Mouse (Mus musculus): ENCODE measurements at regions not wholly inside any gene's neighbourhood (a gene's known extent, or its start where the extent isn't known, plus 50 kb on each side); places are given as distances from the start of the nearest gene placed in this dataset.

DNA sequence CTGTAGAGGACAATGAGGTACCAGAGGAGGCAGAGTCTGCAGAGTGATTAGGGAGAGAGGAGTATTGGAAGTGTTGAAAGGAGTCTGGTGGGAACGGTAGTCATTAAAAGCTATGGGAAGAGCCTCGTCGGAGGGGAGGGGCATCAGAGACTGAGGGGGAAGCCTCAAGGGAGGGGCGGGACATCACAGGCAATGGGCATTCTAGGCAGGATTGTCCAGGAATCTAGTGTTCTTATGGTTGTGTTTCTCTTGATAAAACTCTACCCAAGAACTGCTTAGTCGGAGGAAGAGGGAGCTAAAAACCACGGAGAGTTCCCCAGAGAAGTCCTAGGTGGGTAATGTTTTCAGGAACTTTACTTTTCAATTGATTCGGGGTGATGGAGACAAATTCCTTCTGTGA is 90.2 kb downstream of the Sec23ip start:
- no peak for DNase-seq (ENCODE audit: extremely low spot score in 1 of 2, low spot score in 1 of 2)

DNA sequence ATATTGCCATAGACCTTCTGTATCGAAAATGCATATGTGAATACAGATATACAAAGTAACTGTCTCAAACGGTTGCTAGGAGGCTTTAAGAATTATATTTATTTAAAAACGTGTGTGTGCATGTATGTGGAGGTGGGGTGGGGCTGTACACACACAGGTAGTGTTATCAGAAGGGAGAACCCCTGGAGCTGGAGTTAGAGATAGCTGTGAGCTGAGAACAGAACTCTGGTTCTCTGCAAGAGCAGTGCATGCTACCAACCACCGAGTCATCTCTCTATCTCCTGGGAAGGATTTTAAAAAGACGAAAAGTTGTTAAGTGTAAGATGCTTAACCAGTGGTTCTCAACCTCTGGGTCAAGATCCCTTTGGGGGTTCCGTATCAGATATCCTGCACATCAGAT is 91.7 kb downstream of the Sec23ip start:
- no peak for DNase-seq (ENCODE audit: extremely low spot score in 1 of 2, low spot score in 1 of 2)

DNA sequence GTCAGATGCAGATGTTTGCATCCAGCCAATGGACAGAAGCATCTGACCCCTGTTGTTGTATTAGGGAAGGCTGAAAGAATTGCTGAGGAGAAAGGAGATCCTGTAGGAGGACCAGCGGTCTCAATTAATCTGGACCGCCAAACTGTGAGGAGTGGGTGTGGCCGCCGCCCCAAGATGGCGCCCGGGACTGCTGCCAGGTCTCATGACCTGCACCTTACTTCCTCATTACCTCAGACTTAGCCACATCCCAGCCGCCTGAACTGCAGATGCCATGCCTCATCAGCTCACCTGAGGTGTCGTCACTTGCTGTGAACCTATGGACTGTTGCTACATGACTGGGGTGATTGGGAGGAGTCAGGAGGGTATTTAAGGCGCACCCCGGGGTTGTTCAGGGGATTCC is 97.8 kb downstream of the Sec23ip start:
- DNase-seq (ENCODE audit: extremely low spot score in 1 of 2, low spot score in 1 of 2), result no peak

DNA sequence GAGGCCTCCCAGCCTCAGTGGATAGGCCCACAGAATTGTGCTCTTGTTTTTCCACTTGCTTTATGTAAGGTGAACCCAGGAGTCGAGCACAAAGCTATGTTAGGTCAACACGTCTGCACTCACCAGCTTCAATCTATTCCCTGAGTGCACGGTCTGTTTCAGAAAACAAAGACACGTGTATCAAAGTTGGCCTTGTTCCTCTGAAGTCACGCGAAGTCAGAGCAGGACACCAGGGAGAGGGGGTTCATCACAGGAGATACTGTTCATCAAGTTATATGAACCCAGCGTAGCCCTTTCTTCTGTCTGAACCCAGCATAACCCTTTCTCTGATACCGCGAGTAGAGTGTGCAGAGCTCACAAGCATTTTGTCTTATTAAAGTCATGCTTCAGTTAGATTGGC is 98.8 kb downstream of the Sec23ip start:
- no peak for DNase-seq (ENCODE audit: extremely low spot score in 1 of 2, low spot score in 1 of 2)

DNA sequence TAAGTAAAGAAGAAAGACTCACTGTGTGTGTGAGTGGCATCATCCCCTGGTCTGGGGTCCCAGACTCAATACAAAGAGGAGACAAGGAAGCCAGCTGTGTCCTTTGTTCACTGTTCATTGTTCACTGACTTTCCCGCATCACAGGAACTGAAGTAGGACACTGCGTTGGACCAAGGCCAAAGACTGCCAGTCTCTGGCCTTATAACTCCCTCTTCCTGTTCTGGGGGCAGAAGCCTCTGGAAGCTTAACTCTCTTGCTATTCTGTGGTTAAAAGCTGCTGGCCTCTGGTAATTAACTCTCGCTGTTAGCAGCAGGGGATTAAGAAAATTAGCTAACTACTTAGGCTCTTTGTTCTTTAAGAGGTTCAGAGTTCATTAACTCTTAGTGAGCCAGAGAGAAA is 104.5 kb downstream of the Sec23ip start:
- DNase-seq (ENCODE audit: extremely low spot score in 1 of 2, low spot score in 1 of 2), result no peak

DNA sequence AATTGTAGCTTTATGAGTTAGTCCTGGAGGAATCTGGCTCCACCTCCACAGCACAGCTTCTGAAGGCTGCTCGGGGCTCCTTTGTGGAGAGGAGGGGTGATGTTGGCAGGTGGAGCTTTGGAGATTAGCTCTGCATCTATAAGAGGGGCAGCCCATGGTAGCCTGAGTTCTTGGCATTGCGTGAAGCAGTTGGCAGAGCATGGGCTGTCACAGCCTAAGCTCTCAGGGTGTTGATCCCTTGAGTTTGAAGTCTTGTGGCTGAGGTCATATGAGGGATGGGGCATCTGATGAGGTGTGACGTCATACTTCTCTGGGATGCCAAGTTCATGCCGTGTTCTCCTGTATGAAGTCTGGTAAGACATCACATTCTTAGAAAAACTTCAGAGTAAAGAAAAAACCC is 109.5 kb downstream of the Sec23ip start:
- DNase-seq (ENCODE audit: extremely low spot score in 1 of 2, low spot score in 1 of 2), result no peak

DNA sequence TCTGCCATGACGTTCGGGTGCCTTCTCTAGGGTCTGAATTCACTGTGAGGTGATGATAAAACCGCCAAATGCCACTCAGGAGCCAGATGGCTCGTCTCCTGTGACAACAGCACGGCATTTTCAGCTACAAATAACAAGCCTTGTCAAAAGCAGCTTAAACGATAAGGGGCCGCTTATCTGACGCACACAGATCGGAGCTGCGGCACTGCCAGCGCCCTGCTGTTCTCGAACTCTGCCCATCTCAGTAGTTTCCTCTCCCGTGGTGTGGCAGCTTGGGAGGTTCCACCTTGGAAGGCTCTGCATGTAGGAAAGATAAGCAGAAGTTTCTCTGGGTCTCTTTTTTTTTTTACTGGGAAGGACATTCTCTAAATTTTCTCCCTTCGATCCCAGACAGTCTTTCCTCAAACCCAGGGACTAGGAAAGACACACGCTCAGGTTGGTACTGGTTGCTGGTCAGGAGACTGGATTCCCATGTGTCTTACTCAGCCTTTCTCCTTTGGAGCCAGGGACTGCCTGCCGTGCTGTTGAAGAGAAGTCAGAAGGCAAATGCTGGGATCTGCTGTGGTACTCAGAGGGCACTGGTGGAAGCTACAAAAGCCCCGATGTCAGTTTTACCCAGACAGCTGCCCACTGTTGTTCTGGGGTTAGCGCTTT is 110.1 kb downstream of the Sec23ip start:
- no peak for DNase-seq (ENCODE audit: extremely low spot score in 1 of 2, low spot score in 1 of 2)

DNA sequence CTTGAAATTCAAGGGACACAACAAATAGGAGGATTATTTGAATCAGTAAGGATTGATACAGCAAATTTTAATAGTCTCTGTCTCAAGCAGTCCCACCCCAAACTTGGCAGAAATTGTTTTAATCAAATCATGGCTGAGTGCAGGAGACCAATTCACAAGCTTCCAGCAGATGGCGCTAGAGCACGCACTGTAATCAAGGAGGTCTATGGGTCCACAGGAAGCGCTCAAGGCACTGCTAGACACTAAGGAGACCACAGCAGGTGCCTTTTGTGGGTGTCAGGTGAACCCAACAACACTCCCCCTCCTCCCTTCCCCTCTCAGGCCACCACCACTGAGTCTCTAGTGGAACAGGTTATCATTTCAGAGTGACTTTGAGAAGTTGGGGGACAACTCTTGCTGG is 115.4 kb downstream of the Sec23ip start:
- DNase-seq (ENCODE audit: extremely low spot score in 1 of 2, low spot score in 1 of 2), result peak; percentile 14 to 85

DNA sequence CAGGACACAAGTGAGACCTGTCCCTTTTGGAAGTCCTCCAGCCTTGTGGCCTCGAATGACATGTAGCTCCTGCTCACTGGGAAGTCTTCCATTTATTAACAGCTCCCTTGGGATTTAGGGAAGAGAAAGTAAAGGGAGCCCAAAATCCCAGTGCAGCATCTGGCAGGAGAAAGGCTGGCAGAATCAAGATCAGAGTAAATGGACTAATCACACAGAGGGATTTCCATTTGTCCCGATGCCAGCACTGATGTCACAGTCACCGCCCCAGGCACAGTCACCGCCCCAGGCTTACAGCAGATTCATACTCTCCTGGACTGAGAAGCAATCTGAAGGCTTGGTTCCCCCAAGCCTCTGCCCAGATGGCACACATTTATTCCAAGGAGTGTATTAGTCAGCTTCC is 116.0 kb downstream of the Sec23ip start:
- peak in 1 of 2 experiments; percentile 10 for DNase-seq (ENCODE audit: extremely low spot score in 1 of 2, low spot score in 1 of 2)

DNA sequence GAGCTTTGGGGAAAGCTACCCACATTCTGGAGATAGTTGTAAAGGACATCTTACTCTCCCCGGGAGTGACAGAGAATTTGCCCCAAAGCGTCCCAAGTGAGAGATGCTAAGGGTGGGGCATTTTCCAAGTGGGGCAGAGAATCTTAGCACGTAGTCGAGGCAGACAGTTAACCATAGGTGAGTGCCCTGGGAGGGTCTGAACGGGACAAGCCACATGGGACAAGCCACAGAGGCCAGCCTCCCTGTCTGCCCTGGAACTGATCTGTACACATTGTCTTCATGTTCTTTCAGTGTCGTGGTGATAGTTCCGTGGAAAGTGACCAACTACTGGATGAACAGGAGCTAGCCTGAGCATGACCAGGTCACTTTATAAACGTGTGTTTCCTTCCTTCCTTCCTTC is 116.6 kb downstream of the Sec23ip start:
- DNase-seq (ENCODE audit: extremely low spot score in 1 of 2, low spot score in 1 of 2), result no peak

DNA sequence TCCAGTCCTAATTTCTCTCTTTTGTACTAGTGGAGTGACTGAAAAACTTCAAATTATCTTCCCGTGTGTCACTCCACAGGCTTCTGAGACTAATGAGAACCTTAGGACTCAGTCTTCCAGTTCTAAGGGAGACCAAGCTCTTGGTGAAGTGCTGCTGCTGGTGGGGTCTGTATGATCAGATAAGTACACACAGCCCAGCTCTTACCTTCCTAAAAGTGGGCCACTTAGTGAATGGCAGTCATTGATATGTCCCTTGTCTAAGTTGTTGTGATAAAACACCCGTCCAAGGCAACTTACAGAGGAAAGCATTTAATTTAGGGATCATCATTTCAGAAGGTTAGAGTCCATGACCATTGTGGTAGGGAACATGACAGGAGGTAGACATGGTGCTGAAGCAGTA is 124.1 kb downstream of the Sec23ip start:
- no peak for DNase-seq (ENCODE audit: extremely low spot score in 1 of 2, low spot score in 1 of 2)

DNA sequence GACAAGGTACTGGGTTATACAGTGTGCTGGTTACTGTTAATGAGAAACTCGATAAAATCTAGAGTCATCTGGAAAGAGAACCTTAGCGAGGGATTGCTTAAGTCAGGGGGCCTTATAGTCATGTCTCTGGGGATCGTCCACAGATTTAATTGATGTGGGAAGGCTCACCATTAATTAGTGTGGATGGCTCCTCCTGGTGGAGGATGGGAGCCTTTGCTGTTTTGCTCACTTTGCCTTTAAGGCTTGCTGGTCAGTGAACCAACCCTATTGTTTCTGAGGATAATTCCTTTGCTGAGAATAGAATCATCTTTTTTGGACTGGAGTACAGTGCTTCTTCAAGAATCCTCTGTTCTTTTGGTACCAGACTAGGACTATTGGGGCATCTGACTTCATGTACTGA is 139.3 kb downstream of the Sec23ip start:
- DNase-seq (ENCODE audit: extremely low spot score in 1 of 2, low spot score in 1 of 2), result no peak

DNA sequence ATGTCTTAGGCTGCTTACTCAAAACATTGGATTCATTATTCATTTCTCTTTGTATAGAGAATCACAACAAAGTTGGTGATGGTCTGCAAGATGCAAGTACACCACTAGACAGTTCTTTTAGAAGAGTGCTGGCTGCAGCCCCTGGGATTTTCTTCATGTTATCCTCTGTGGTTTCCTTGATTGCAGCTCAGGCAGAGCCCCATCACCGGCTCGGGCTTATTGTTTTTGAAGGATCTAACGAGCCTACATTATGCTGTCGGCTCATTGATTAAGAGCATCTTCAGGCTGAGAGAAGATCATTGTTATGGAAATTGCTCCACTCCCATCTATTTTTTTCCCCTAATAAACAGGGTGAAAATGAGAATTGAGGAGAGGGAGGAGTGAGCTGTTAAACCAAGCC is 140.8 kb downstream of the Sec23ip start:
- DNase-seq (ENCODE audit: extremely low spot score in 1 of 2, low spot score in 1 of 2), result no peak

DNA sequence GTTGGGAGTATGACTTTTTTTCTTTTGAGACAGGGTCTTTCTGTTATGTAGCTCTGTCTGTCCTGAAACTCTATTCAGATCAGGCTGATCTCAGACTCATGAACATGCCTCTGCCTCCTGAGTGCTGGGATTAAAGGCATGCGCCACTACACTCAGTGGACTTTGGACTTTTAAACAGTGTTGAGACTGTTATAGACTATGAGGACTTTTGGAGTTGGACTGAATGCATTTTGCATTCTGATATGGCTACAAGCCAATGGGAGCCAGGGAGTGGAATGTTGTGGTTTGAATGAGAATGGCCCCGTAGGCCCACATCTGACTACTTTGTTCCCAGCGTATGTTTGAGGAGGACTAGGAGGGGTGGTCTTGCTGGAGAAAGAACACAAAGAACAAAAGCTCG is 165.4 kb downstream of the Sec23ip start:
- DNase-seq (ENCODE audit: extremely low spot score in 1 of 2, low spot score in 1 of 2), result no peak

DNA sequence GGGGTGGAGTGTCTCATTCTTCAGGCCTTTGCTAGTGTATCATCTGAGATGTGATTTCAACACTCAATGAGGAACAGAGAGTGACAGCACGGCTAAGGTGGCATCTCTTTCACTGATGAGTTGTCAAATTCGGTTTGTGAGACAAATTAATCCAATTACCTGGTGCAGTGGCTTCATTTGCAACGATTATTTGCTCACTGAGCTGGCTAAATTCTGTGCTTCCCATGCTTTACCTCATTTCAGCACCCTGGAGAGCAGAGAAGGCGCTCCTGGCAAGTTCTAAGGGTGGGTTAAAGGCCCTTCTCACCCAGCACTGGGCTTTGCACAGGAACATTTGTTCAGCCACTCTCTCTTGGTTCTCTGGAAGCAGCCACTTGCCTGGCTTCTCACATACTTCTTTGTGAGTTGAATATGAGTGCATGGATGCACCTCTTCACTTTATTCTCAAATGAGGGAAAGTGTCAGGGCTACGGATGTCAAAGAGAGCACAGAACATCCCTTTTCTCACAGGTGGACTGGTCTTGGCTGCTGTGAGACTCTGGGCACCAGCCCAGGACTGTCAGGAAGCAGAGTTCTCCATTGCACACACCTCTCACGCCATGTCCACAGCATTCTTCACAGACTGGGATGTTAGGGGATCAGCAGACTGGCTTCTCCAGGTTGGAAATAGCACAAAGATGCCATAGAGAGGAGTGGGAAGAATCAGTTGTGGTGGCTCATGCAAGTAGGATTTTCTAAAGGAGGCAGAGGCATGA is 193.4 kb downstream of the Sec23ip start:
- no peak for DNase-seq (ENCODE audit: extremely low spot score in 1 of 2, low spot score in 1 of 2)

DNA sequence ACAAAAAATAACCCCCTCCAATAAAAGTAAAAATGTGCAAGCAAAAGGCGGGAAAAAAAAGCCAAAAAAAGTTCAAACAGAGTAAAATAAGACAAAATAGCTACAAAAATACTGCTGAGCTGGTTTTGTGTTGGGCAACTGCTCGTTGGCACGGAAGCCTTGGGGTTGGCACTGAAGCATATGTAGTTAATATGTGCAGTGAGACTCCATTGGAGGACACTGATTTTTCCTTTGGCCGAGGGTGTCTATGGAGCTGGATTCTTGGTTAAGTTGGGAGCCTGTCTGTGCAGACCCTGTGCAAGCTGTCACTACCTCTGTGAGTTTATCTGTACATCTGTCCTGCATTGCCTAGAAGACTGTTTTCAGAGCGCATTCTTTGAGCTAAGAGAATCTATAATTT is 215.8 kb downstream of the Sec23ip start:
- DNase-seq (ENCODE audit: extremely low spot score in 1 of 2, low spot score in 1 of 2), result no peak

DNA sequence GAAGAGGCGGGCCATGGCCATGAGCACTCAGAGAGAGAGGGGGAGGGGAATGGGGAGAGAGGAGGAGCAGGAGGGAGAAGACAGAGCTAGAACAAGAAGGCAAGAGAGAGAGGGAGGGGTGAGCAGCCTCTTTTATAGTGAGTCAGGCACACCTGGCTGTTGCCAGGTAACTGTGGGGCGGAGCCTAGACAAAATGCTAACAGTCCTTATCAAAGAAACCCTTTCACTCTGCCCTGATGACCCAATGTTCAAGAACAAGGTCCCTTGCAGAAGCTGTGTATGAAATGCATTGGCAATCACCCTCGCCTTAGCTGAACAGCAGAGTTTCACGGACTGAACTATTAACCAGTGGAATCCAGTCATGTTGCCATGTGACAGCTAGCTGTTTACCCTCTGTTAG is 235.2 kb downstream of the Sec23ip start:
- DNase-seq (ENCODE audit: extremely low spot score in 1 of 2, low spot score in 1 of 2), result no peak

DNA sequence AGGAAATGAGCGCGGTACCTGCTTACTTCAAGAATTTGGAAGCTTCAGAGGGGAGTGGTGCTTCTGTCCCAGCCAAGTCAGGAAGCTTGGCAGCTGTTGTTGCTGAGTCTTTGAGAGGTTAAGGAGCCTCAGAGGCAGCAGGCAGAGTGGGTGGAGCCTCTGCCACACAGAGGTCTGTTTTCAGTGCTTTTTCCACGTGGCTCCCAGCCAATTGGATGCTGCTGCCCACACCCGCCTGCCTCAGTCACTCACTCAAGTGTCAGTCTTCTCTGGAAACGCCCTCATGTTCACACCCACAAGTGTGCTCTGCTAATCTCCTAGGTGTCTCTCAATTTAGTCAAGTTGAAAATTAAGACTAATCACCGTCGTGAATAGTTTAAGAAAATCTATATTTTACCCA is 236.1 kb downstream of the Sec23ip start:
- DNase-seq (ENCODE audit: extremely low spot score in 1 of 2, low spot score in 1 of 2), result peak in 1 of 2 experiments; percentile 3

DNA sequence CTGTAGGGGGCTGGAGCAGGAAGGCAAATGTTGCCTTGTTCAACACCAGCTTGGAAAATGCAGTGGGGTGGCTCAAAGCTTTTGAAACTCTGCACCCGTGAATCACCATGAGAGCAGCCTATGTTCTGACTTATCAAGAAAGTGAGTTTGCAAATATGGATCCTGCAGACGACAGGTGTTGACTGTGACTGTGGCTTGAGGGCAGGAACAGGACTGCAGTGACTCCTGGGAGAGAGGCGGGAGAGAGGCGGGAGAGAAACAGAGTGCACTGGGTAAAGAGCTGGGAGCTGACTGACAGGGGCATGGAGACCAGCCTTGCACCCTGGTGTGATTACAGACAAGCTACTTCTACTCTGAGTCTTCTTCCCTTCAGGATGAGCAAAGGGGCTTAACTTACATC is 254.0 kb downstream of the Sec23ip start:
- DNase-seq (ENCODE audit: extremely low spot score in 1 of 2, low spot score in 1 of 2), result no peak

DNA sequence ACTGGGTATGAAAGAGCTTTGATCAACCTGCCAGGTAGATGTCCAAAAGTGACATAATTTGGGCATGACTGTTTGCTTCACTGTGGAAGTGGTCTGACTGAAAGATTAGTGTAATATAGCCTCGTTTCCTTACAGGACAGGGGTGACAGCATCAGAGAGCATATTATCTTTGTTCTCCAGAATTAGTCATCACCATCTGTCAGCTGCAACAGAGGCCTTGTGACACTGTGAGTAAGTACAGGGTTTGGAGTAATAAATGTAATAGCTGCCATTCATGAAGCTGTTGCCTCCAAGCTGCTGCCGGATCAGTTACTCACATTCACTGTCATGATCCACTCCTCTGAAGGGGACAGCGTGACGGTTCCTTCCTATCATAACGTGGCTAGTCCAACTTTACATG is 254.4 kb upstream of the Plpp4 start:
- DNase-seq (ENCODE audit: extremely low spot score in 1 of 2, low spot score in 1 of 2), result no peak

DNA sequence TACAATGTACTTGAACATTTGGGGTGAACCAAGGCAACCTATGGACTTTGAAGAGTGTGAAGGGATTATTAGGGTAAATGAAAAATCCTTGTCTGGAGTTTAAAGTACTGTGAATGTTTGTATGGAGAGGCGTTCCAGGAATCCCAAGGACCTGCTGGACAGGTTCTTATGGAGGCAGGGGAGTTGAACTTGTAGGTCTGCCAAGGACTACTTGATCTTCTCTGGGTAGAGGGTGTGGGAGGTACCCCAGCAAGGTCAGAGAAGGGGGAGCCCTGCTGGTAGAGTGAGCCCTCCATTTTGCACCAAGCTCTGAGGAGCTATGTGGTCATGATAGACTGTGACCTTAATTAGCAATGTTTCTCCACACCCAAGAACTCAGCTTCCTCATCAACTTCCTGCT is 253.7 kb upstream of the Plpp4 start:
- no peak for DNase-seq (ENCODE audit: extremely low spot score in 1 of 2, low spot score in 1 of 2)

DNA sequence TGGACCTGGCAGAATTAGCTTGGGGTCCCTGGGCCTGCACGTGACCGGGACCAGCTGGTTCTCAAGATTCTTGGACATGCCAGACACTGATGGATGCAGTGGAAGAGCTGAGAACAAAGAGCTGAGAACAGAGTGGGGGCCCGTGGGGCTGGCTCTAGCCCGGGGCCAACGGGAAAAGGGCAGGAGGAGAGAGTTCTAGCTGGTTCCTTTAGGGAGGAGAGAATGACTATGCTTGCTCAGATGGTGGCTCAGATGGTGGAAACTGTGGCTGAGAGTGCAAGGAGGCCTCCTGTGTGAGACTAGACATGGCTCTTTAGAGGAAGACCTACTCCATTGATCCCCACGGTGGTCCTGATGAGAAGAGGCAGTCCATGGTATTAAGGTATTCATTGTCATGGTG is 240.5 kb upstream of the Plpp4 start:
- no peak for DNase-seq (ENCODE audit: extremely low spot score in 1 of 2, low spot score in 1 of 2)

DNA sequence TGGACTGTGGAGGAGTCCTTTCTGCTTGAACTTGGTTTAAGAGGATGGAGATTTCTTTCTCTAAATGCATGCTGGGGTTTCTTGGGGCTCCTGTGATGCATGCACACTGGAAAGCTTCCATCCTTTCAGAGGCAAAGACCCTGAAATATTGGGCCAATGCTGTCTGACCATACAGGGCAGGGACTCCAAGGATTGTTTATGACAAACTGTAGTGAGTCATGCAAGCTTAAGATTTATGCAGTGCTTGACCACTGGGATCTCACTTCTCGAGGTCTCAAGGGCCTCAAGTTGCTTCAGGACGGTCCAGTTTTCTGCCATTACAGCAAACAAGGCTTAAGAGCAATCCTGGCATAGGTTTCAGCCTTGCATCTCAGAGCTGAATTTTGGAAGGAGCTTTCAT is 229.7 kb upstream of the Plpp4 start:
- no peak for DNase-seq (ENCODE audit: extremely low spot score in 1 of 2, low spot score in 1 of 2)

Data from frontal cortex, adult 2 months (tissue).